Mouse (Mus musculus) lung, postnatal 0 days (tissue): Measurements from ENCODE around the gene Slc7a12. TPM values are rescaled to one million over a fixed set of nuclear protein-coding genes. Genes with fewer than 3 reads are reported as not detected.

ENCODE experiments used
- ATAC-seq: fragments of 200-750 bp; cut with Nextera tagmentation; 2 replicates; pipeline ENCODE4 v1.8.0; 2017; ENCODE audit warnings: moderate library complexity
- DNase-seq: peaks from one replicate; pipeline ENCODE4 v3.0.0-alpha.2; 2016; ENCODE audit warnings: low spot score
- H3K27ac ChIP-seq: fragments of 300-500 bp; sonication (generic); 2 replicates; pipeline ENCODE4 v1.5.1; 2014; ENCODE audit warnings: antibody characterized with exemption, mild to moderate bottlenecking, low read length, mixed read lengths
- H3K27me3 ChIP-seq: fragments of 300-500 bp; sonication (generic); replicated peaks from 2 replicates; pipeline ENCODE4 v1.6.1; 2014; ENCODE audit warnings: low read length, mixed read lengths; ENCODE audit not compliant: insufficient read depth
- H3K36me3 ChIP-seq: fragments of 300-500 bp; sonication (generic); 2 replicates; pipeline ENCODE4 v1.6.1; 2014; ENCODE audit warnings: low read length, mixed read lengths; ENCODE audit not compliant: insufficient read depth
- H3K4me1 ChIP-seq: fragments of 300-500 bp; sonication (generic); 2 replicates; pipeline ENCODE4 v1.6.1; 2014; ENCODE audit warnings: antibody characterized with exemption, low read depth, low read length, mixed read lengths; ENCODE audit not compliant: insufficient read depth
- H3K4me2 ChIP-seq: fragments of 300-500 bp; sonication (generic); replicated peaks from 2 replicates; pipeline ENCODE4 v1.6.1; 2014; ENCODE audit warnings: low read depth, mild to moderate bottlenecking, low read length, moderate library complexity, mixed read lengths
- H3K4me3 ChIP-seq: fragments of 300-500 bp; sonication (generic); 2 replicates; pipeline ENCODE4 v1.5.1; 2014; ENCODE audit warnings: low read depth, low read length
- H3K9ac ChIP-seq: fragments of 300-500 bp; sonication (generic); replicated peaks from 2 replicates; pipeline ENCODE4 v1.6.1; 2014; ENCODE audit warnings: low read depth, mild to moderate bottlenecking
- H3K9me3 ChIP-seq: fragments of 300-500 bp; sonication (generic); 2 replicates; pipeline ENCODE4 v1.6.1; 2016; ENCODE audit warnings: low read length, mixed read lengths
- CTCF ChIP-seq: IDR thresholded peaks from 2 replicates; pipeline ENCODE4 v1.5.1; 2016; ENCODE audit warnings: antibody characterized with exemption, mild to moderate bottlenecking
- EP300 ChIP-seq: IDR thresholded peaks from 2 replicates; pipeline ENCODE4 v1.6.1; 2016; ENCODE audit warnings: antibody characterized with exemption, mild to moderate bottlenecking, control low read depth
- WGBS: fragments of 180-500 bp; shearing (Covaris S2); extraction: QIAGEN DNeasy Blood & Tissue Kit; methylation state at CpG from one replicate; pipeline ENCODE4 v1.1.7; 2014; 5-methylcytosine and 5-hydroxymethylcytosine counted together
- polyA plus RNA-seq: library from polyadenylated mRNA; unstranded; fragments of >200 nt; fragmentation: Nextera tagmentation; extraction: Ambion mirVana; gene quantifications from 2 replicates; pipeline ENCODE4 v1.2.1, GENCODE M21; 2015

Slc7a12 gene
- not detected in 2 replicates for polyA plus RNA-seq

GRCm38 (mm10) chr3:14480397-14480796 lies at the start of gene Slc7a12:
Gene Slc7a12, plus strand, starts transcription at chr3:14480697.
- Histone ChIP-seq H3K27me3 (no peaks in the 10 kb centered on the region), H3K4me1 (no peaks in the 10 kb centered on the region), H3K4me3 (no peak within 1 kb of the TSS), H3K9me3 (no peaks in the 10 kb centered on the region), H3K9ac (no peak within 1 kb of the TSS), H3K27ac (no peak within 1 kb of the TSS), H3K4me2 (no peak within 1 kb of the TSS), H3K36me3 (no peaks in the 10 kb centered on the region)
- ATAC-seq (no peak), DNase-seq (no peak)
- no peak for TF ChIP-seq CTCF
- no peak for TF ChIP-seq EP300

- ATAC-seq (no peak), DNase-seq (no peak)
- Histone ChIP-seq H3K9me3 (no peaks in the 10 kb centered on the region), H3K4me1 (no peaks in the 10 kb centered on the region), H3K36me3 (no peaks in the 10 kb centered on the region), H3K4me2 (no peak overlapping the region), H3K9ac (no peak overlapping the region), H3K4me3 (no peak overlapping the region), H3K27me3 (no peaks in the 10 kb centered on the region), H3K27ac (no peak overlapping the region)
- no peak for TF ChIP-seq EP300
- no peak for TF ChIP-seq CTCF
- WGBS, result 69% methylated on average over 1 of the region's 1 CpGs
Measured at GRCm38 (mm10) chr3:14432381-14432780, 48.1 kb upstream of the Slc7a12 start.

GRCm38 (mm10) chr3:14446015-14446414 lies 34.5 kb upstream of the Slc7a12 start:
- no peak overlapping the region for H3K9ac ChIP-seq
- H3K4me1 ChIP-seq, result no peaks in the 10 kb centered on the region
- no peak for DNase-seq
- H3K4me3 ChIP-seq, result no peak overlapping the region
- no peak overlapping the region for H3K27ac ChIP-seq
- H3K4me2 ChIP-seq, result no peak overlapping the region
- TF ChIP-seq CTCF, result no peak
- no peak for TF ChIP-seq EP300
- H3K27me3 ChIP-seq, result no peaks in the 10 kb centered on the region
- ATAC-seq, result no peak
- 89% methylated on average over 4 of the region's 4 CpGs for WGBS
- H3K36me3 ChIP-seq, result no peaks in the 10 kb centered on the region
- H3K9me3 ChIP-seq, result no peaks in the 10 kb centered on the region

- Histone ChIP-seq H3K4me3 (no peak overlapping the region), H3K27me3 (no peaks in the 10 kb centered on the region), H3K4me2 (no peak overlapping the region), H3K9me3 (no peaks in the 10 kb centered on the region), H3K27ac (no peak overlapping the region), H3K9ac (no peak overlapping the region), H3K4me1 (no peaks in the 10 kb centered on the region), H3K36me3 (no peaks in the 10 kb centered on the region)
- DNase-seq (no peak), ATAC-seq (no peak)
- WGBS, result 92% methylated on average over 4 of the region's 4 CpGs
- no peak for TF ChIP-seq EP300
- no peak for TF ChIP-seq CTCF
Measured at GRCm38 (mm10) chr3:14446691-14447090, 33.8 kb upstream of the Slc7a12 start.

Other genes starting within 250 kb of the Slc7a12 start
- gene 1810022K09Rik, start 130.6 kb downstream of the Slc7a12 start, polyA plus RNA-seq, result 324 and 325 TPM in 2 replicates
- 2.1 and 2.6 TPM in 2 replicates for gene Car13, start 161.0 kb downstream of the Slc7a12 start, polyA plus RNA-seq